Comparison of ENCODE assay signal across 11 mouse cellular contexts in the genomic region with DNA sequence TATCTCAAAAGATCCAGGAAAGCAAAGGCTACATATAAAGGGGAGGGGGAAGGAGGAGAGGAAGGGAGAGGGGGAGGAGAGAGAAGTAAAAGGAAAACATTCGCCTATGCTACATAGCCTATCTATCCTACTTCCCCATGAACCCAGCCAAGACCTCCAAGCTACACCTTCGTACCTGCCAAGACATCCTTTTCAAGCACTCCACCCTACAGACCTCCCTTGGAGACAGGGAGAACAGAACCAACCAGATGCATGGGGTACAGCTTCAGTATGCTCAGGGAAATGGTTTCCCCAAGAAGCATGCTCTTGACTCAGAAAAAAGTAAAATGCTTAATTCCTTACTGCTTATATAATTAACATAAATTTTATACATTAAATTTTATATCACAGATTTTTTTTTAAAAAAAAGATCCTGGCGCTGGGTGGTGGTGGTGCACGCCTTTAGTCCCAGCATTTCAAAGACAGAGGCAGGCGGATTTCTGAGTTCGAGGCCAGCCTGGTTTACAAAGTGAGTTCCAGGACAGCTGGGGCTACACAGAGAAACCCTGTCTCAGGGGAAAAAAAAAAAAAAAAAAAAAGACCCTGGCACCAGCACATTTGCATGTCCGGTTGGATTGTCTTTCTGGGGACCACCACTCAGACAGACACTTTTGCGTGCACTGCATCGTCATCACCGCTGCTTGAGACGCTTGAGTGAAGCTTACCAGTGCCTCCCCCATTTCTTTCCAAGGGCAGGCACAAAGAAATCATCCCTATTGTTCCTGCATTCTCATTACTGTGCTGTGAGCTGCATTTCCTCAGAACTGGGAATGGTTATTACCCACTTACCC. TPM values are rescaled to one million over a fixed set of nuclear protein-coding genes. Genes with fewer than 3 reads are reported as not detected.
DNase-seq lines count a peak whose midpoint lies in the region; ATAC-seq and TF ChIP-seq lines count a peak whose summit lies in the region.
"Had no signal": no experiment of that assay in that cellular context is flagged by ENCODE, and none has a peak within 500 bp of the region (broad histone marks: within the 10 kb centered on the region; RNA-seq: fewer than 3 reads in every experiment).

No protein-coding gene starts in this region.

- no peak for ATAC-seq in heart, embryonic 13.5 days (ENCODE audit: extremely low read depth, insufficient number of reproducible peaks, low FRiP score, low TSS enrichment)
- no peak for ATAC-seq in heart, embryonic 11.5 days (replicated peaks; ENCODE audit: insufficient number of reproducible peaks, low FRiP score, low TSS enrichment)
- ATAC-seq in hindbrain, embryonic 16.5 days, result peak; percentile 34
- ATAC-seq in neural tube, embryonic 14.5 days (ENCODE audit: low read depth), result peak; percentile 49
- ATAC-seq: Patski had no signal

- peaks cover 4% of the 10 kb centered on the region; the same call in 1 of the 2 replicates for H3K36me3 ChIP-seq in heart, embryonic 13.5 days
- no peaks in the 10 kb centered on the region for H3K36me3 ChIP-seq in heart, embryonic 11.5 days (ENCODE audit: control insufficient read depth, insufficient read depth, low read length)
- H3K36me3 ChIP-seq in hindbrain, embryonic 16.5 days (ENCODE audit: control insufficient read depth, insufficient read depth, low read length), result no peaks in the 10 kb centered on the region
- no peaks in the 10 kb centered on the region for H3K36me3 ChIP-seq in neural tube, embryonic 14.5 days (ENCODE audit: control insufficient read depth, insufficient read depth, low read length)

- TF ChIP-seq POLR2A in embryonic fibroblast, embryonic 13.5 days (IDR thresholded peaks at IDR 0.05; ENCODE audit: low read depth, low read length), result no peak

- no peak overlapping the region for H3K4me2 ChIP-seq in heart, embryonic 13.5 days
- H3K4me2 ChIP-seq in heart, embryonic 11.5 days, result no peak overlapping the region
- peak overlapping the region; percentile 19 for H3K4me2 ChIP-seq in hindbrain, embryonic 16.5 days (ENCODE audit: low read length)
- peak overlapping the region; percentile 26; the same call in 1 of the 2 replicates for H3K4me2 ChIP-seq in neural tube, embryonic 14.5 days (ENCODE audit: low read depth, low read length)

- no peak overlapping the region for H3K4me3 ChIP-seq in heart, embryonic 13.5 days
- H3K4me3 ChIP-seq in heart, embryonic 11.5 days (ENCODE audit: low read depth, low read length), result no peak overlapping the region
- H3K4me3 ChIP-seq in embryonic fibroblast, embryonic 13.5 days (ENCODE audit: insufficient read depth, low read length), result no peak overlapping the region
- H3K4me3 ChIP-seq in hindbrain, embryonic 16.5 days (ENCODE audit: low read length), result no peak overlapping the region
- no peak overlapping the region for H3K4me3 ChIP-seq in neural tube, embryonic 14.5 days (ENCODE audit: low read depth, low read length)

- TF ChIP-seq CTCF in embryonic fibroblast, embryonic 13.5 days (IDR thresholded peaks at IDR 0.05; ENCODE audit: borderline replicate concordance, insufficient read depth, low read length), result no peak

- peaks cover 49% of the 10 kb centered on the region for H3K4me1 ChIP-seq in heart, embryonic 13.5 days
- peaks cover 9% of the 10 kb centered on the region for H3K4me1 ChIP-seq in heart, embryonic 11.5 days (ENCODE audit: control insufficient read depth, insufficient read depth, low read length)
- peaks cover 22% of the 10 kb centered on the region for H3K4me1 ChIP-seq in embryonic fibroblast, embryonic 13.5 days (ENCODE audit: control insufficient read depth, insufficient read depth, low read length)
- peaks cover 20% of the 10 kb centered on the region for H3K4me1 ChIP-seq in hindbrain, embryonic 16.5 days (ENCODE audit: control insufficient read depth, insufficient read depth, low read depth, low read length)
- peaks cover 18% of the 10 kb centered on the region for H3K4me1 ChIP-seq in neural tube, embryonic 14.5 days (ENCODE audit: control insufficient read depth, insufficient read depth, low read length)

- no peak overlapping the region for H3K9ac ChIP-seq in heart, embryonic 13.5 days
- H3K9ac ChIP-seq in heart, embryonic 11.5 days (ENCODE audit: low read depth, low read length), result no peak overlapping the region
- no peak overlapping the region for H3K9ac ChIP-seq in hindbrain, embryonic 16.5 days (ENCODE audit: low read depth, low read length)
- peak overlapping the region; percentile 41 for H3K9ac ChIP-seq in neural tube, embryonic 14.5 days (replicated peaks; ENCODE audit: low read depth, low read length)

- 77% methylated on average over 11 of the region's 11 CpGs for WGBS in heart, embryonic 13.5 days
- 73% methylated on average over 11 of the region's 11 CpGs for WGBS in heart, embryonic 11.5 days (ENCODE audit: insufficient replicate concordance)
- WGBS in hindbrain, embryonic 16.5 days, result 46% methylated on average over 11 of the region's 11 CpGs
- WGBS in neural tube, embryonic 14.5 days, result 38% methylated on average over 11 of the region's 11 CpGs

- H3K27me3 ChIP-seq in heart, embryonic 13.5 days (replicated peaks), result no peaks in the 10 kb centered on the region
- H3K27me3 ChIP-seq in heart, embryonic 11.5 days (ENCODE audit: control insufficient read depth, insufficient read depth, low read length), result no peaks in the 10 kb centered on the region
- H3K27me3 ChIP-seq in hindbrain, embryonic 16.5 days (replicated peaks; ENCODE audit: control insufficient read depth, insufficient read depth, low read length), result no peaks in the 10 kb centered on the region
- no peaks in the 10 kb centered on the region for H3K27me3 ChIP-seq in neural tube, embryonic 14.5 days (ENCODE audit: control insufficient read depth, insufficient read depth, low read length)
- H3K27me3 ChIP-seq: Patski had no signal

- no peaks in the 10 kb centered on the region for H3K9me3 ChIP-seq in heart, embryonic 13.5 days
- no peaks in the 10 kb centered on the region for H3K9me3 ChIP-seq in heart, embryonic 11.5 days (replicated peaks; ENCODE audit: control insufficient read depth, low read length)
- no peaks in the 10 kb centered on the region for H3K9me3 ChIP-seq in hindbrain, embryonic 16.5 days (ENCODE audit: control insufficient read depth, low read length)
- H3K9me3 ChIP-seq in neural tube, embryonic 14.5 days (ENCODE audit: control insufficient read depth, low read length), result no peaks in the 10 kb centered on the region

- no peak for DNase-seq in thymus, postnatal 14 days
- DNase-seq in lung, postnatal 4 days, result no peak
- DNase-seq in urinary bladder, postnatal 25 days (ENCODE audit: low spot score), result no peak
- DNase-seq: gastrocnemius, postnatal 14 days; lung, postnatal 10 days had no signal

- H3K27ac ChIP-seq in heart, embryonic 13.5 days (replicated peaks), result peak overlapping the region; percentile 58; the same call in 1 of the 2 replicates
- no peak overlapping the region for H3K27ac ChIP-seq in heart, embryonic 11.5 days (ENCODE audit: low read depth, low read length)
- H3K27ac ChIP-seq in embryonic fibroblast, embryonic 13.5 days (ENCODE audit: insufficient read depth, low read length), result peak overlapping the region; percentile 92
- peak overlapping the region; percentile 45 for H3K27ac ChIP-seq in hindbrain, embryonic 16.5 days (ENCODE audit: low read depth, low read length)
- peak overlapping the region; percentile 75 for H3K27ac ChIP-seq in neural tube, embryonic 14.5 days (ENCODE audit: low read depth, low read length)

RNA-seq across cellular contexts. Expression of a gene that starts 14.4 kb away (rescaled TPM):
- polyA plus RNA-seq in heart, embryonic 13.5 days (2015; fragmentation: Nextera tagmentation; extraction: Ambion mirVana), result 52.3 and 55.5 TPM in 2 replicates
- polyA plus RNA-seq in heart, embryonic 11.5 days (2014; fragmentation: Nextera tagmentation; extraction: Ambion mirVana), result 51.2 and 53.8 TPM in 2 replicates
- polyA plus RNA-seq in embryonic fibroblast, embryonic 13.5 days (2011; ENCODE audit: insufficient read length, low read depth, missing spikeins), result 58.6 and 65.5 TPM in 2 replicates
- polyA plus RNA-seq in hindbrain, embryonic 16.5 days (2015; fragmentation: Nextera tagmentation; extraction: Ambion mirVana), result 71.2 and 82.0 TPM in 2 replicates
- polyA plus RNA-seq in neural tube, embryonic 14.5 days (2014; fragmentation: Nextera tagmentation; extraction: Ambion mirVana), result 90.8 and 97.0 TPM in 2 replicates

RNA-seq across cellular contexts. Expression of a gene that starts 30.0 kb away (rescaled TPM):
- 14.3 and 15.0 TPM in 2 replicates for polyA plus RNA-seq in heart, embryonic 13.5 days (2015; fragmentation: Nextera tagmentation; extraction: Ambion mirVana)
- 10.3 and 12.3 TPM in 2 replicates for polyA plus RNA-seq in heart, embryonic 11.5 days (2014; fragmentation: Nextera tagmentation; extraction: Ambion mirVana)
- polyA plus RNA-seq in embryonic fibroblast, embryonic 13.5 days (2011; ENCODE audit: insufficient read length, low read depth, missing spikeins), result 13.2 and 15.2 TPM in 2 replicates
- 45.8 and 46.8 TPM in 2 replicates for polyA plus RNA-seq in hindbrain, embryonic 16.5 days (2015; fragmentation: Nextera tagmentation; extraction: Ambion mirVana)
- polyA plus RNA-seq in neural tube, embryonic 14.5 days (2014; fragmentation: Nextera tagmentation; extraction: Ambion mirVana), result 30.2 and 31.6 TPM in 2 replicates

RNA-seq across cellular contexts. Expression of a gene that starts 44.6 kb away (rescaled TPM):
- 8.1 and 10.0 TPM in 2 replicates for polyA plus RNA-seq in heart, embryonic 13.5 days (2015; fragmentation: Nextera tagmentation; extraction: Ambion mirVana)
- 12.5 and 19.7 TPM in 2 replicates for polyA plus RNA-seq in heart, embryonic 11.5 days (2014; fragmentation: Nextera tagmentation; extraction: Ambion mirVana)
- polyA plus RNA-seq in embryonic fibroblast, embryonic 13.5 days (2011; ENCODE audit: insufficient read length, low read depth, missing spikeins), result 24.7 and 28.7 TPM in 2 replicates
- polyA plus RNA-seq in hindbrain, embryonic 16.5 days (2015; fragmentation: Nextera tagmentation; extraction: Ambion mirVana), result 5.4 and 14.6 TPM in 2 replicates
- 18.1 and 26.0 TPM in 2 replicates for polyA plus RNA-seq in neural tube, embryonic 14.5 days (2014; fragmentation: Nextera tagmentation; extraction: Ambion mirVana)

RNA-seq across cellular contexts. Expression of a gene that starts 57.2 kb away (rescaled TPM):
- polyA plus RNA-seq in heart, embryonic 13.5 days (2015; fragmentation: Nextera tagmentation; extraction: Ambion mirVana), result 18.5 and 20.0 TPM in 2 replicates
- polyA plus RNA-seq in heart, embryonic 11.5 days (2014; fragmentation: Nextera tagmentation; extraction: Ambion mirVana), result 17.2 and 22.0 TPM in 2 replicates
- 12.5 and 14.8 TPM in 2 replicates for polyA plus RNA-seq in embryonic fibroblast, embryonic 13.5 days (2011; ENCODE audit: insufficient read length, low read depth, missing spikeins)
- polyA plus RNA-seq in hindbrain, embryonic 16.5 days (2015; fragmentation: Nextera tagmentation; extraction: Ambion mirVana), result 36.5 and 39.0 TPM in 2 replicates
- 34.0 and 39.6 TPM in 2 replicates for polyA plus RNA-seq in neural tube, embryonic 14.5 days (2014; fragmentation: Nextera tagmentation; extraction: Ambion mirVana)

Comparison
In these comparisons a context has a peak if more than half of its experiments do, and no peak if none do; other contexts are left out.
1. ATAC-seq: peak in hindbrain, embryonic 16.5 days (single experiment) and neural tube, embryonic 14.5 days (single experiment); none in heart, embryonic 13.5 days (single experiment) and heart, embryonic 11.5 days (single experiment).
2. H3K4me2 ChIP-seq: peak in hindbrain, embryonic 16.5 days (single experiment) and neural tube, embryonic 14.5 days (single experiment); none in heart, embryonic 13.5 days (single experiment) and heart, embryonic 11.5 days (single experiment).